Mouse (Mus musculus) midbrain, embryonic 10.5 days (tissue): ENCODE measurements around the gene Nr1h3. TPM values are rescaled to one million over a fixed set of nuclear protein-coding genes. Genes with fewer than 3 reads are reported as not detected.

ENCODE experiments used
- DNase-seq: peaks from one replicate; pipeline ENCODE4 v3.0.0-alpha.2; 2017; ENCODE audit warnings: low spot score
- H3K27ac ChIP-seq: fragments of 300-500 bp; sonication (generic); replicated peaks from 2 replicates; pipeline ENCODE4 v1.5.1; 2016; ENCODE audit warnings: mild to moderate bottlenecking
- H3K27me3 ChIP-seq: fragments of 300-500 bp; sonication (generic); 2 replicates; pipeline ENCODE4 v1.6.1; 2016; ENCODE audit warnings: low read depth, mild to moderate bottlenecking; ENCODE audit not compliant: poor library complexity, severe bottlenecking
- H3K36me3 ChIP-seq: fragments of 300-500 bp; sonication (generic); 2 replicates; pipeline ENCODE4 v1.6.1; 2016; ENCODE audit warnings: mild to moderate bottlenecking, moderate library complexity
- H3K4me1 ChIP-seq: fragments of 300-500 bp; sonication (generic); 2 replicates; pipeline ENCODE4 v1.6.1; 2016
- H3K4me3 ChIP-seq: fragments of 300-500 bp; sonication (generic); 2 replicates; pipeline ENCODE4 v1.5.1; 2016; ENCODE audit warnings: mild to moderate bottlenecking, moderate library complexity
- H3K9me3 ChIP-seq: fragments of 300-500 bp; sonication (generic); replicated peaks from 2 replicates; pipeline ENCODE4 v1.6.1; 2016; ENCODE audit warnings: mild to moderate bottlenecking
- WGBS: fragments of 180-500 bp; shearing (Covaris S2); methylation state at CpG from one replicate; pipeline ENCODE4 v1.1.7; 2016; 5-methylcytosine and 5-hydroxymethylcytosine counted together
- polyA plus RNA-seq: library from polyadenylated mRNA; unstranded; fragments of >200 nt; fragmentation: Nextera tagmentation; extraction: Ambion mirVana; gene quantifications from 2 replicates; pipeline ENCODE4 v1.2.1, GENCODE M21; 2016

The Nr1h3 gene
- polyA plus RNA-seq, 1 experiment from 2014 or later, result 3.1 TPM

GRCm38 (mm10) chr2:91182016-91182404 is 20.6 kb downstream of the Nr1h3 start:
- peak overlapping the region; percentile 84; the same call in 1 of the 2 replicates for H3K27ac ChIP-seq

GRCm38 (mm10) chr2:91180706-91181105 is 21.9 kb downstream of the Nr1h3 start:
- H3K4me3 ChIP-seq, result no peak overlapping the region
- 77% methylated on average over 5 of the region's 5 CpGs for WGBS
- no peaks in the 10 kb centered on the region for H3K27me3 ChIP-seq
- H3K4me1 ChIP-seq, result peaks cover 25% of the 10 kb centered on the region
- H3K27ac ChIP-seq, result no peak overlapping the region
- no peak for DNase-seq
- H3K36me3 ChIP-seq, result peaks cover 29% of the 10 kb centered on the region
- no peaks in the 10 kb centered on the region for H3K9me3 ChIP-seq

More at GRCm38 (mm10) chr2:91182016-91182404, 20.6 kb downstream of the Nr1h3 start:
- H3K4me3 ChIP-seq, result peak overlapping the region; percentile 78
- no peaks in the 10 kb centered on the region for H3K9me3 ChIP-seq
- DNase-seq, result peak; percentile 24
- H3K27me3 ChIP-seq, result no peaks in the 10 kb centered on the region
- peaks cover 17% of the 10 kb centered on the region for H3K36me3 ChIP-seq
- peaks cover 25% of the 10 kb centered on the region for H3K4me1 ChIP-seq
- WGBS, result 13% methylated on average over 8 of the region's 8 CpGs

GRCm38 (mm10) chr2:91179825-91180224 is 22.8 kb downstream of the Nr1h3 start:
- H3K4me3 ChIP-seq, result no peak overlapping the region
- H3K36me3 ChIP-seq, result peaks cover 37% of the 10 kb centered on the region
- H3K27ac ChIP-seq, result no peak overlapping the region
- 48% methylated on average over 4 of the region's 4 CpGs for WGBS
- peaks cover 25% of the 10 kb centered on the region for H3K4me1 ChIP-seq
- no peak for DNase-seq
- H3K27me3 ChIP-seq, result no peaks in the 10 kb centered on the region
- H3K9me3 ChIP-seq, result no peaks in the 10 kb centered on the region

- no peak for DNase-seq
- no peak overlapping the region for H3K27ac ChIP-seq
- H3K36me3 ChIP-seq, result peaks cover 68% of the 10 kb centered on the region
- H3K27me3 ChIP-seq, result no peaks in the 10 kb centered on the region
- peaks cover 8% of the 10 kb centered on the region for H3K4me1 ChIP-seq
- no peaks in the 10 kb centered on the region for H3K9me3 ChIP-seq
- H3K4me3 ChIP-seq, result no peak overlapping the region
- 82% methylated on average over 6 of the region's 6 CpGs for WGBS
Observed at GRCm38 (mm10) chr2:91176234-91176633, 26.4 kb downstream of the Nr1h3 start.

GRCm38 (mm10) chr2:91175490-91175889 is 27.1 kb downstream of the Nr1h3 start:
- Histone ChIP-seq H3K27ac (no peak overlapping the region), H3K4me1 (peaks cover under 1% of the 10 kb centered on the region), H3K36me3 (peaks cover 70% of the 10 kb centered on the region), H3K9me3 (no peaks in the 10 kb centered on the region), H3K4me3 (no peak overlapping the region), H3K27me3 (no peaks in the 10 kb centered on the region)
- 91% methylated on average over 4 of the region's 4 CpGs for WGBS
- no peak for DNase-seq

- DNase-seq, result no peak
- H3K4me1 ChIP-seq, result no peaks in the 10 kb centered on the region
- H3K36me3 ChIP-seq, result peaks cover 80% of the 10 kb centered on the region
- WGBS, result 90% methylated on average over 25 of the region's 25 CpGs
- H3K9me3 ChIP-seq, result no peaks in the 10 kb centered on the region
- no peaks in the 10 kb centered on the region for H3K27me3 ChIP-seq
- no peak overlapping the region for H3K4me3 ChIP-seq
- H3K27ac ChIP-seq, result no peak overlapping the region
Observed at GRCm38 (mm10) chr2:91169587-91170322, 32.9 kb downstream of the Nr1h3 start.

- no peak overlapping the region for H3K27ac ChIP-seq
- H3K4me1 ChIP-seq, result no peaks in the 10 kb centered on the region
- H3K4me3 ChIP-seq, result no peak overlapping the region
- DNase-seq, result no peak
- H3K36me3 ChIP-seq, result peaks cover 77% of the 10 kb centered on the region
- H3K9me3 ChIP-seq, result no peaks in the 10 kb centered on the region
- no peaks in the 10 kb centered on the region for H3K27me3 ChIP-seq
- 73% methylated on average over 4 of the region's 4 CpGs for WGBS
Observed at GRCm38 (mm10) chr2:91167629-91168028, 35.0 kb downstream of the Nr1h3 start.

GRCm38 (mm10) chr2:91164991-91165390 is 37.6 kb downstream of the Nr1h3 start:
- no peak overlapping the region for H3K27ac ChIP-seq
- H3K4me1 ChIP-seq, result no peaks in the 10 kb centered on the region
- no peak overlapping the region for H3K4me3 ChIP-seq
- DNase-seq, result no peak
- H3K27me3 ChIP-seq, result no peaks in the 10 kb centered on the region
- WGBS, result 94% methylated on average over 6 of the region's 6 CpGs
- H3K36me3 ChIP-seq, result peaks cover 88% of the 10 kb centered on the region
- H3K9me3 ChIP-seq, result no peaks in the 10 kb centered on the region

GRCm38 (mm10) chr2:91163532-91163931 is 39.1 kb downstream of the Nr1h3 start:
- H3K36me3 ChIP-seq, result peaks cover 87% of the 10 kb centered on the region
- no peak overlapping the region for H3K4me3 ChIP-seq
- no peak for DNase-seq
- no peak overlapping the region for H3K27ac ChIP-seq
- H3K27me3 ChIP-seq, result no peaks in the 10 kb centered on the region
- H3K4me1 ChIP-seq, result no peaks in the 10 kb centered on the region
- no peaks in the 10 kb centered on the region for H3K9me3 ChIP-seq
- 91% methylated on average over 5 of the region's 5 CpGs for WGBS

GRCm38 (mm10) chr2:91162952-91163351 is 39.7 kb downstream of the Nr1h3 start:
- DNase-seq, result no peak
- WGBS, result 90% methylated on average over 4 of the region's 4 CpGs
- H3K36me3 ChIP-seq, result peaks cover 91% of the 10 kb centered on the region
- no peaks in the 10 kb centered on the region for H3K4me1 ChIP-seq
- no peak overlapping the region for H3K27ac ChIP-seq
- no peaks in the 10 kb centered on the region for H3K9me3 ChIP-seq
- H3K4me3 ChIP-seq, result no peak overlapping the region
- no peaks in the 10 kb centered on the region for H3K27me3 ChIP-seq

GRCm38 (mm10) chr2:91160591-91160990 is 42.0 kb downstream of the Nr1h3 start:
- H3K4me3 ChIP-seq, result no peak overlapping the region
- H3K27me3 ChIP-seq, result no peaks in the 10 kb centered on the region
- no peak for DNase-seq
- no peaks in the 10 kb centered on the region for H3K9me3 ChIP-seq
- H3K36me3 ChIP-seq, result peaks cover 92% of the 10 kb centered on the region
- whole genome bisulfite sequencing, result 95% methylated on average over 6 of the region's 6 CpGs
- no peak overlapping the region for H3K27ac ChIP-seq
- peaks cover 6% of the 10 kb centered on the region; the same call in 1 of the 2 replicates for H3K4me1 ChIP-seq

- no peaks in the 10 kb centered on the region for H3K27me3 ChIP-seq
- DNase-seq, result no peak
- H3K36me3 ChIP-seq, result peaks cover 91% of the 10 kb centered on the region
- no peak overlapping the region for H3K4me3 ChIP-seq
- no peak overlapping the region for H3K27ac ChIP-seq
- H3K9me3 ChIP-seq, result no peaks in the 10 kb centered on the region
- 27% methylated on average over 6 of the region's 6 CpGs for WGBS
- H3K4me1 ChIP-seq, result peaks cover 6% of the 10 kb centered on the region; the same call in 1 of the 2 replicates
Observed at GRCm38 (mm10) chr2:91157002-91157752, 45.5 kb downstream of the Nr1h3 start.

GRCm38 (mm10) chr2:91154091-91154490 is 48.5 kb downstream of the Nr1h3 start:
- no peak overlapping the region for H3K4me3 ChIP-seq
- H3K27ac ChIP-seq, result no peak overlapping the region
- H3K9me3 ChIP-seq, result no peaks in the 10 kb centered on the region
- WGBS, result 95% methylated on average over 3 of the region's 3 CpGs
- DNase-seq, result no peak
- H3K27me3 ChIP-seq, result no peaks in the 10 kb centered on the region
- H3K4me1 ChIP-seq, result peaks cover 6% of the 10 kb centered on the region; the same call in 1 of the 2 replicates
- H3K36me3 ChIP-seq, result peaks cover 82% of the 10 kb centered on the region
